Mouse (Mus musculus) heart, embryonic 13.5 days (tissue): ENCODE measurements at regions not wholly inside any gene's neighbourhood (a gene's known extent, or its start where the extent isn't known, plus 50 kb on each side); places are given as distances from the start of the nearest gene placed in this dataset.

Experiments used
- ATAC-seq: fragments of 200-750 bp; cut with Nextera tagmentation; 2 replicates; pipeline ENCODE4 v1.8.0; 2017; ENCODE audit warnings: moderate TSS enrichment; ENCODE audit not compliant: insufficient number of reproducible peaks, low FRiP score, low TSS enrichment; ENCODE audit errors: extremely low read depth
- H3K27ac ChIP-seq: fragments of 300-500 bp; sonication (generic); replicated peaks from 2 replicates; pipeline ENCODE4 v1.5.1; 2015; ENCODE audit warnings: moderate library complexity, mild to moderate bottlenecking, inconsistent platforms
- H3K27me3 ChIP-seq: fragments of 300-500 bp; sonication (generic); replicated peaks from 2 replicates; pipeline ENCODE4 v1.6.1; 2015; ENCODE audit warnings: mild to moderate bottlenecking, inconsistent platforms
- H3K36me3 ChIP-seq: fragments of 300-500 bp; sonication (generic); 2 replicates; pipeline ENCODE4 v1.6.1; 2015; ENCODE audit warnings: mild to moderate bottlenecking, inconsistent platforms
- H3K4me1 ChIP-seq: fragments of 300-500 bp; sonication (generic); 2 replicates; pipeline ENCODE4 v1.6.1; 2015; ENCODE audit warnings: inconsistent platforms
- H3K4me2 ChIP-seq: fragments of 300-500 bp; sonication (generic); 2 replicates; pipeline ENCODE4 v1.6.1; 2015; ENCODE audit warnings: inconsistent platforms, mild to moderate bottlenecking, moderate library complexity
- H3K4me3 ChIP-seq: fragments of 300-500 bp; sonication (generic); 2 replicates; pipeline ENCODE4 v1.5.1; 2015; ENCODE audit warnings: moderate library complexity, mild to moderate bottlenecking, inconsistent platforms
- H3K9ac ChIP-seq: fragments of 300-500 bp; sonication (generic); 2 replicates; pipeline ENCODE4 v1.6.1; 2015; ENCODE audit warnings: inconsistent platforms, mild to moderate bottlenecking, moderate library complexity
- H3K9me3 ChIP-seq: fragments of 300-500 bp; sonication (generic); 2 replicates; pipeline ENCODE4 v1.6.1; 2016; ENCODE audit warnings: inconsistent platforms
- WGBS: fragments of 180-500 bp; shearing (Covaris S2); methylation state at CpG from one replicate; pipeline ENCODE4 v1.1.7; 2015; ENCODE audit warnings: mixed read lengths; 5-methylcytosine and 5-hydroxymethylcytosine counted together

- no peak overlapping the region for H3K4me3 ChIP-seq
- no peaks in the 10 kb centered on the region for H3K9me3 ChIP-seq
- no peak overlapping the region for H3K9ac ChIP-seq
- H3K4me2 ChIP-seq, result no peak overlapping the region
- no peaks in the 10 kb centered on the region for H3K36me3 ChIP-seq
- no peak overlapping the region for H3K27ac ChIP-seq
- H3K4me1 ChIP-seq, result no peaks in the 10 kb centered on the region
- ATAC-seq, result no peak
- no peaks in the 10 kb centered on the region for H3K27me3 ChIP-seq
Measured at GRCm38 (mm10) chr3:157699961-157700360, 133.3 kb downstream of the Ptger3 start.

DNA sequence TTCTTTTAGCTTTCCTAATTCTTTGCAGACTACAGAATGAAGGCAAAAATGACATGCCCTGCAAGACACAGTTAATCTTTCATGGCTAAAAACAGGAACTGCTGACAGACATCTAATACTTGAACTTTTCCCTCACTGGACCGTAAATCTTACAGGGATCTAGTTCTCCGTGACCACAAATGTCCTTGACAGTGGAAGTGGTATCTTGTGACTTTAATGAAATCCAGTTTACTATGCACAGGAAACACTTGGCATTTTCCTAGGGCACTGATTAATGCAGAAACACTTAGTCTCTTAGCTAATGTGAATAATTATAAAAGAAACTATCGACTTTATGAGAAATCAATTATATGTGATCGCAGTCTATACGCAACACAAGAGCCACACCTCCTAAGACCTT lies 131.8 kb downstream of the Ptger3 start:
- Histone ChIP-seq H3K4me2 (no peak overlapping the region), H3K27ac (no peak overlapping the region), H3K9me3 (no peaks in the 10 kb centered on the region), H3K36me3 (no peaks in the 10 kb centered on the region), H3K27me3 (no peaks in the 10 kb centered on the region), H3K4me3 (no peak overlapping the region), H3K9ac (no peak overlapping the region), H3K4me1 (no peaks in the 10 kb centered on the region)
- no peak for ATAC-seq
- 72% methylated on average over 5 of the region's 5 CpGs for WGBS

DNA sequence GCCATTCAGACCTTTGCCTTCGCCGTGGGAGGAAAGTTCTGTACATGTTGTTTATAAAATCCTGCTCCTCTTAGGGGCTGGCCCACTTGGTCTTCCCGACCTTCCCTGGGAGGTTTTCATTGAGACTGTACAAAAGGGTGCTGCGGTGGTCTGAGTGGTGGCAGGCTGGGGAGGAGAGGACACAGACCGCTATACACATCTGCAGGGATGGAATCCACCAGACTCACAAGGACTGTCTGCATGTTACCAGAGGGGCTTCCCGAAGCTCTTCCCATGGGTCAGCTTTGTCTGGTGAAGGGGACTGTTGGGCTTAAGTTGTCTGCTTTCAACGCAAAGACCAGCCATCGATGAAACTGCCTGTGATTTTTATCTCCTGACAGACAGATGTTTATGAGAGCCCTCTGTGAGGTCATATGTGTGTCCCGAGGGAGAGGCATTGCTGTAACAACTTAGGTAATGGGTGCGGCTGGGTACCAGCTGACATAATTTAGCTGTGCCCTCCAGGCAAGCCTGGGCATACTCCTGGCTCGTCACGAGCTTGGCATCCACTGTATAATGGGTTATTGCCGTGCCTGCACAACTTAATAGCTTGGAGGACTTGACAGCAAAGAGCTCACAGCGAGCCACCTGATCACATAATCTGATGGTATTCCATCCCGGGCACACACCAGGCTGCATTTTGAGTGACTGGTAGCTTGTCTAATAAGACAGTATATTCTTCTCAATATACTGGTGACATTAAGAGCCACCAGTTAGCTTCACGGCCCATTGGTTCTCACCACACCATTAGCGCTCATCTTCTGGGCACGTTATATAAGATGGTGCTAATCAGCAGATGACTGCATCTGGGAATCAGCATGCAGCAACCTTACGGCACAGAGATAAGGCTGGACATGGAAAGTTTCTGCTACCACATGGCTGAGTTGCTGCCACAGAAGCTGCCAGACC lies 128.7 kb downstream of the Ptger3 start:
- Histone ChIP-seq H3K9ac (no peak overlapping the region), H3K4me3 (no peak overlapping the region), H3K4me1 (no peaks in the 10 kb centered on the region), H3K36me3 (no peaks in the 10 kb centered on the region), H3K27me3 (no peaks in the 10 kb centered on the region), H3K9me3 (no peaks in the 10 kb centered on the region), H3K27ac (no peak overlapping the region), H3K4me2 (no peak overlapping the region)
- 66% methylated on average over 19 of the region's 19 CpGs for WGBS
- no peak; the same call in 1 of the 2 replicates for ATAC-seq
